Mouse (Mus musculus): ENCODE measurements around the gene Psmb4. TPM values are rescaled to one million over a fixed set of nuclear protein-coding genes. Genes with fewer than 3 reads are reported as not detected.
A peak's percentile ranks its signal among the peaks of the same experiment; 100 is the strongest.

Psmb4 gene
- total and polyA plus RNA-seq, 2 experiments from 2014 or later: 314 to 383 TPM

DNA sequence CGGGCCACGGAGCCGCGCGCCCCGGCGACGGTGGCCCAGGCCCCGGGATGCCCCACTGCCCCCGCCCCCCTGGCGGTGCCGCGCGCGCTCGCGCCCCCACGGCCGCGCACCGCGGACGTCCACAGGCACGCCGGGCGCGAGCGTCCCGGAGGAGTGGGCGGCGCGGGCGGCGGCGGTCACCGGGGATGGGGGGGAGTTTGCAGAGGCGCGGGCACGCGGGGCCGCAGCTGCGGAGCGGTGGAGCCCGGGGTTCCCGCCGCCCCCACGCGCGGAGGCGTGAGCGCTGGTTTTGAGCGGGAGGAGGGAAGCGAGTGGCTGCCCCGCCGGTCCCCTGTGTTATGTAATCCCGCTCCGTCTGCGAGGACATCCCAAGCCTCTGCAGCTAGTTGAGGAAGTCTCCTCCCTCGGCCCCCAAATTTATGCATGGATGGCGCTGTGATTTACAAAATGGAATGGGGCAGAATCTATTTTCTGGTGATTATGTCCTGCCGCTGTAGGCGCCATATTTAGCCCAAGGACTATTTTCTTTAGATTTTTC, 48.7 kb downstream of the Psmb4 start:
- peak overlapping the region; percentile 97 for H3K9ac ChIP-seq (replicated peaks; ENCODE audit: low read length)
- H3K4me3 ChIP-seq (ENCODE audit: low read length): peak overlapping the region; percentile 82
- ATAC-seq (peak; percentile 89), DNase-seq (ENCODE audit: low spot score) (peak; percentile 92)
- peak overlapping the region; percentile 78 for H3K4me2 ChIP-seq (ENCODE audit: low read depth, low read length)
- TF ChIP-seq CTCF (IDR thresholded peaks at IDR 0.05; ENCODE audit: low read depth): no peak; the same call in 1 of the 2 replicates
- H3K36me3 ChIP-seq (ENCODE audit: insufficient read depth, low read length): no peaks in the 10 kb centered on the region
- H3K9me3 ChIP-seq (ENCODE audit: low read length): no peaks in the 10 kb centered on the region
- no peaks in the 10 kb centered on the region for H3K27me3 ChIP-seq (ENCODE audit: insufficient read depth, low read length)
- peaks cover 4% of the 10 kb centered on the region; the same call in 1 of the 2 replicates for H3K4me1 ChIP-seq (ENCODE audit: insufficient read depth, low read length)
- H3K27ac ChIP-seq: peak overlapping the region; percentile 100
- WGBS: 5% methylated on average over 38 of the region's 62 CpGs

DNA sequence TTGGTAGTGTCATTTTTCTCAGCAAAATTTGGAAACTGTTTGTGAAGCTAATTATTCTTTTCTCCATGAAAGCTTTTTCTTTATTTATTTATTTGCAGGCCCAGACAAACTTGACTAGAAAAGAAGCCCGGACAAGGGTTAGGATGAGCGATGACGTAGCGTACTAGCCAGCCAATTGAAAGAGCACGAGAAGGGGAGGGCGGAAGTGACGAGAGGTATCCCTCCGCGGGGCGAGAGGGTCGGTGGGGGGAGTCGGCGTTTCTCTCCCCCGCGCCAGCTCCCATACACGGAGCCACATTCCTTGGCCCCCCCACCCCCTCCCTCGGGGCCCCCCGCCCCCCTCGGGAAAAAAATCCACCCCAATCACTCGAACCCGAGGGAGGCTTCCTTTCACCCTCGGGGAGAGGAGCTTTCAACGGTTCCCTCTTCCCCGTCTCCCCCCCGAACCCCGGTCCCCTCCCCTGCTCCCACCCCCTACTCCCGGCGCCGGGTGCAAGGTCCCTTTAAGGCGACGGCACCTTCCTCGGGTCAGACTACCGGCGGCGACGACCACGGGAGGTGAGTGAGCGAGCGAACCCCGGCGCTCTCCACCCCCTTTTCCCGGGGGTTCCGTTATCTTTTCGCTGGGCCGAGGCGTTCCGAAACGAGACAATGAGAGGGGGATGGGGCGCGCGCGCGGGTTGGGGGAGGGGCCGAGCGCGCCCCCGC, 49.4 kb downstream of the Psmb4 start, which contains the start of gene Pogz:
Gene Pogz (plus strand): TSS at position 385 of the 708 bp plus-strand sequence.
- peak within 1 kb of the TSS; percentile 82 for H3K4me3 ChIP-seq (ENCODE audit: low read length)
- H3K27ac ChIP-seq: peak within 1 kb of the TSS; percentile 100
- H3K9me3 ChIP-seq (ENCODE audit: low read length): no peaks in the 10 kb centered on the region
- under 1% methylated on average over 35 of the region's 57 CpGs for WGBS
- H3K4me1 ChIP-seq (ENCODE audit: insufficient read depth, low read length): peaks cover 4% of the 10 kb centered on the region; the same call in 1 of the 2 replicates
- ATAC-seq: peak; percentile 96
- H3K4me2 ChIP-seq (ENCODE audit: low read depth, low read length): peak within 1 kb of the TSS; percentile 78
- peak; percentile 98 for DNase-seq (ENCODE audit: low spot score)
- H3K27me3 ChIP-seq (ENCODE audit: insufficient read depth, low read length): no peaks in the 10 kb centered on the region
- TF ChIP-seq CTCF (IDR thresholded peaks at IDR 0.05; ENCODE audit: low read depth): no peak
- H3K9ac ChIP-seq (replicated peaks; ENCODE audit: low read length): peak within 1 kb of the TSS; percentile 97
- no peaks in the 10 kb centered on the region for H3K36me3 ChIP-seq (ENCODE audit: insufficient read depth, low read length)

DNA sequence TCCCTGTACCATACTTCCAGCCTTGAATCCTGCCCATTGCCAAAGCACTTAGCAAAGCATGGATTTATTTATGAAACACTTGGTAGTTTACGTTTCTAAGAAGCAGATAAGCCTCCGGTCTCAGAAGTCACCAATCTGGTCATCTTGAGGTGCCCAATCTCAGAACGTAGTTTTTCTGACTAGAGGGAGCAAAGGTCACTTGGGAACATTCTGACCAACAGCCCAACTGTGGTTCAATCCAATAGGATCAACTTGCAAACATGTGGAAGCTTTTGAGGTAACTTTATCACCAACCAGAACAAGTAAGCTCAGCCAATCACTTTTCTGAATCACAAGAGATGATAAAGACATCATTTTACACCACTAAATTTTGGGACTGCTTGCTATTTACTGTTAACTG, 51.4 kb downstream of the Psmb4 start:
- WGBS: 86% methylated on average over 3 of the region's 3 CpGs
- no peaks in the 10 kb centered on the region for H3K9me3 ChIP-seq (ENCODE audit: low read length)
- no peak overlapping the region for H3K27ac ChIP-seq
- DNase-seq (ENCODE audit: low spot score) (no peak), ATAC-seq (no peak)
- H3K4me3 ChIP-seq (ENCODE audit: low read length): no peak overlapping the region
- H3K4me1 ChIP-seq (ENCODE audit: insufficient read depth, low read length): peaks cover 4% of the 10 kb centered on the region; the same call in 1 of the 2 replicates
- no peaks in the 10 kb centered on the region for H3K36me3 ChIP-seq (ENCODE audit: insufficient read depth, low read length)
- no peak for TF ChIP-seq CTCF (IDR thresholded peaks at IDR 0.05; ENCODE audit: low read depth)
- H3K27me3 ChIP-seq (ENCODE audit: insufficient read depth, low read length): no peaks in the 10 kb centered on the region
- H3K4me2 ChIP-seq (ENCODE audit: low read depth, low read length): no peak overlapping the region
- H3K9ac ChIP-seq (replicated peaks; ENCODE audit: low read length): no peak overlapping the region

Other genes starting within 250 kb of the Psmb4 start
- not detected in 2 replicates for gene Gm10972, start 243.8 kb downstream of the Psmb4 start, total RNA-seq (2014; rRNA removed)
- not detected in 2 replicates for gene Gm10972, start 243.8 kb downstream of the Psmb4 start, polyA plus RNA-seq (2015; fragmentation: Nextera tagmentation; extraction: Ambion mirVana)
- gene Tuft1, start 228.1 kb downstream of the Psmb4 start, total RNA-seq (2014; rRNA removed): 8.4 and 14.7 TPM in 2 replicates
- gene Tuft1, start 228.1 kb downstream of the Psmb4 start, polyA plus RNA-seq (2015; fragmentation: Nextera tagmentation; extraction: Ambion mirVana): 6.8 and 7.6 TPM in 2 replicates
- gene Selenbp2, start 193.4 kb downstream of the Psmb4 start, total RNA-seq (2014; rRNA removed): 1.8 TPM in 1 of 2 replicates, not detected in the other
- 0.62 and 0.79 TPM in 2 replicates for gene Selenbp2, start 193.4 kb downstream of the Psmb4 start, polyA plus RNA-seq (2015; fragmentation: Nextera tagmentation; extraction: Ambion mirVana)
- 5.8 and 7.7 TPM in 2 replicates for gene Cgn, start 100.5 kb downstream of the Psmb4 start, total RNA-seq (2014; rRNA removed)
- gene Cgn, start 100.5 kb downstream of the Psmb4 start, polyA plus RNA-seq (2015; fragmentation: Nextera tagmentation; extraction: Ambion mirVana): 9.8 and 10.3 TPM in 2 replicates
- gene Pogz, start 49.4 kb downstream of the Psmb4 start, total RNA-seq (2014; rRNA removed): 38.6 and 42.8 TPM in 2 replicates
- 13.8 and 16.8 TPM in 2 replicates for gene Pogz, start 49.4 kb downstream of the Psmb4 start, polyA plus RNA-seq (2015; fragmentation: Nextera tagmentation; extraction: Ambion mirVana)
- 32.8 and 36.5 TPM in 2 replicates for gene Selenbp1, start 46.1 kb upstream of the Psmb4 start, total RNA-seq (2014; rRNA removed)
- gene Selenbp1, start 46.1 kb upstream of the Psmb4 start, polyA plus RNA-seq (2015; fragmentation: Nextera tagmentation; extraction: Ambion mirVana): 19.9 and 21.3 TPM in 2 replicates
- 13.9 and 18.3 TPM in 2 replicates for gene Rfx5, start 67.1 kb upstream of the Psmb4 start, total RNA-seq (2014; rRNA removed)
- gene Rfx5, start 67.1 kb upstream of the Psmb4 start, polyA plus RNA-seq (2015; fragmentation: Nextera tagmentation; extraction: Ambion mirVana): 5.4 and 5.8 TPM in 2 replicates
- gene Pi4kb, start 87.8 kb upstream of the Psmb4 start, total RNA-seq (2014; rRNA removed): 57.1 and 85.4 TPM in 2 replicates
- 19.2 and 22.7 TPM in 2 replicates for gene Pi4kb, start 87.8 kb upstream of the Psmb4 start, polyA plus RNA-seq (2015; fragmentation: Nextera tagmentation; extraction: Ambion mirVana)
- gene Zfp687, start 128.5 kb upstream of the Psmb4 start, total RNA-seq (2014; rRNA removed): 34.1 and 35.4 TPM in 2 replicates
- 17.3 and 18.0 TPM in 2 replicates for gene Zfp687, start 128.5 kb upstream of the Psmb4 start, polyA plus RNA-seq (2015; fragmentation: Nextera tagmentation; extraction: Ambion mirVana)
- 208 and 210 TPM in 2 replicates for gene Psmd4, start 155.7 kb upstream of the Psmb4 start, total RNA-seq (2014; rRNA removed)
- 267 and 272 TPM in 2 replicates for gene Psmd4, start 155.7 kb upstream of the Psmb4 start, polyA plus RNA-seq (2015; fragmentation: Nextera tagmentation; extraction: Ambion mirVana)
- 15.5 and 18.5 TPM in 2 replicates for gene Pip5k1a, start 220.0 kb upstream of the Psmb4 start, total RNA-seq (2014; rRNA removed)
- 12.4 and 14.7 TPM in 2 replicates for gene Pip5k1a, start 220.0 kb upstream of the Psmb4 start, polyA plus RNA-seq (2015; fragmentation: Nextera tagmentation; extraction: Ambion mirVana)
- gene Vps72, start 224.1 kb upstream of the Psmb4 start, total RNA-seq (2014; rRNA removed): 52.7 and 53.6 TPM in 2 replicates
- gene Vps72, start 224.1 kb upstream of the Psmb4 start, polyA plus RNA-seq (2015; fragmentation: Nextera tagmentation; extraction: Ambion mirVana): 121 and 123 TPM in 2 replicates
- 0.43 and 0.73 TPM in 2 replicates for gene Tmod4, start 237.5 kb upstream of the Psmb4 start, total RNA-seq (2014; rRNA removed)
- 1.1 and 1.5 TPM in 2 replicates for gene Tmod4, start 237.5 kb upstream of the Psmb4 start, polyA plus RNA-seq (2015; fragmentation: Nextera tagmentation; extraction: Ambion mirVana)
- 44.6 and 56.7 TPM in 2 replicates for gene Scnm1, start 247.1 kb upstream of the Psmb4 start, total RNA-seq (2014; rRNA removed)
- 72.1 and 75.7 TPM in 2 replicates for gene Scnm1, start 247.1 kb upstream of the Psmb4 start, polyA plus RNA-seq (2015; fragmentation: Nextera tagmentation; extraction: Ambion mirVana)
- 33.4 and 38.5 TPM in 2 replicates for gene Lysmd1, start 247.1 kb upstream of the Psmb4 start, total RNA-seq (2014; rRNA removed)
- gene Lysmd1, start 247.1 kb upstream of the Psmb4 start, polyA plus RNA-seq (2015; fragmentation: Nextera tagmentation; extraction: Ambion mirVana): 39.2 and 42.4 TPM in 2 replicates

Data from hindbrain, postnatal 0 days (tissue).